Mouse (Mus musculus): ENCODE results near the gene Lca5. TPM values are rescaled to one million over a fixed set of nuclear protein-coding genes. Genes with fewer than 3 reads are reported as not detected.

Lca5 gene
- total and polyA plus RNA-seq, 3 experiments: 0.46 to 6.5 (median 4.0) TPM

- Histone ChIP-seq H3K4me1 (ENCODE audit: insufficient read depth, low read depth, low read length) (no peaks in the 10 kb centered on the region), H3K27me3 (ENCODE audit: insufficient read depth, low read length) (no peaks in the 10 kb centered on the region), H3K9me3 (replicated peaks) (no peaks in the 10 kb centered on the region), H3K36me3 (replicated peaks) (no peaks in the 10 kb centered on the region), H3K4me3 (ENCODE audit: low read depth, low read length) (no peak overlapping the region)
- DNase-seq (ENCODE audit: low spot score): no peak
- TF ChIP-seq GATA1 (IDR thresholded peaks at IDR 0.05; ENCODE audit: borderline replicate concordance, low read length): no peak
- TF ChIP-seq GATA2 (IDR thresholded peaks at IDR 0.05; ENCODE audit: borderline replicate concordance, low read depth, low read length): no peak
- TF ChIP-seq TAL1 (conservative IDR thresholded peaks at IDR 0.05; ENCODE audit: low read depth, low read length): no peak
- TF ChIP-seq CTCF (IDR thresholded peaks at IDR 0.05; ENCODE audit: low read depth, low read length): no peak
- TF ChIP-seq POLR2AphosphoS5 (IDR thresholded peaks at IDR 0.05; ENCODE audit: insufficient replicate concordance, low read depth, low read length): no peak
- ATAC-seq (ENCODE audit: extremely low read depth, insufficient number of reproducible peaks, low FRiP score, poor library complexity, severe bottlenecking): no peak
Observed at GRCm38 (mm10) chr9:83349905-83350304, 91.0 kb downstream of the Lca5 start.

DNA sequence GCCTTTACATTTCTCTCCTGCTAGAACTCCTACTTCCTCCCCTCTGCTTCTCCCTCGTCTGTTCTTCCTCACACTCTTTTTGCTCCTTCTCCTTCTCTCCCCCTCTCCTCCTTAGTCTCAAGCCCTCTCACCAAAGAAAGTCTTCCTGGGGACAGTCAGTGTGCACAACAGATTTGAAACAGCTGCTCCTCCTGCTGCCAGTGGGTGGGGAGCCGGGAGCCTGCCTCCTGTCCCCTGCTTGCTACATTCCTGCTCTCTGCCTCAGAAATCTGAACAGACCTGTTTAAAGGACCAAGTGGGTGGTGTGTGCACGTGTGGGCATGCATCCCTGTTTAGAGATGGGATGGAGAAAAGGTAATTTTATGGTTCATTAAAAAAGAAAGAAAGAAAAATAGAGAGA lies 91.4 kb downstream of the Lca5 start:
- Histone ChIP-seq H3K27me3 (ENCODE audit: insufficient read depth, low read length) (no peaks in the 10 kb centered on the region), H3K36me3 (replicated peaks) (no peaks in the 10 kb centered on the region)
- no peak for ATAC-seq (ENCODE audit: extremely low read depth, insufficient number of reproducible peaks, low FRiP score, poor library complexity, severe bottlenecking)

DNA sequence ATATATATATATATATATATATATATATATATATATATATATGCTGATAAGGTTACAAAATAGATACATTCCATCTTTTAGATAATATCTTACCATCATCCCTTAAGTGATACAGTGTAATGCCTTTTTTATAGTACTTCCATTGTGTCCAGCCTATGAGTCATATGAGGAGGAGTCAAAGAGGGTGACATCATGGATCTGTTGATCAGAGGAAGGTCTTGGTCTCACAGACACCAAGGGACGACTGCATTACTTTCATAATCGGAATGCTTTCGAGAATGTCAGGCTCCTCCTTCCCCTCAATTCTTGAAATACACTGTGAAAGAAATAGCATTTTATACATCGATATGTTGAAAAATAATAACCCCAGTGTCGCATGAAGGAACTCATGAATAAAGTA lies 93.4 kb downstream of the Lca5 start:
- Histone ChIP-seq H3K27me3 (ENCODE audit: insufficient read depth, low read length) (no peaks in the 10 kb centered on the region), H3K36me3 (replicated peaks) (no peaks in the 10 kb centered on the region), H3K9me3 (replicated peaks) (no peaks in the 10 kb centered on the region), H3K4me3 (ENCODE audit: low read depth, low read length) (no peak overlapping the region), H3K4me1 (ENCODE audit: insufficient read depth, low read depth, low read length) (no peaks in the 10 kb centered on the region)
- no peak for TF ChIP-seq TAL1 (conservative IDR thresholded peaks at IDR 0.05; ENCODE audit: low read depth, low read length)
- TF ChIP-seq POLR2AphosphoS5 (IDR thresholded peaks at IDR 0.05; ENCODE audit: insufficient replicate concordance, low read depth, low read length): no peak
- no peak for TF ChIP-seq GATA2 (IDR thresholded peaks at IDR 0.05; ENCODE audit: borderline replicate concordance, low read depth, low read length)
- no peak for TF ChIP-seq GATA1 (IDR thresholded peaks at IDR 0.05; ENCODE audit: borderline replicate concordance, low read length)
- no peak for TF ChIP-seq CTCF (IDR thresholded peaks at IDR 0.05; ENCODE audit: low read depth, low read length)
- DNase-seq (ENCODE audit: low spot score): no peak
- no peak for ATAC-seq (ENCODE audit: extremely low read depth, insufficient number of reproducible peaks, low FRiP score, poor library complexity, severe bottlenecking)

More for the DNA sequence above, 91.4 kb downstream of the Lca5 start:
- no peak for TF ChIP-seq GATA2 (IDR thresholded peaks at IDR 0.05; ENCODE audit: borderline replicate concordance, low read depth, low read length)
- no peaks in the 10 kb centered on the region for H3K4me1 ChIP-seq (ENCODE audit: insufficient read depth, low read depth, low read length)
- no peaks in the 10 kb centered on the region for H3K9me3 ChIP-seq (replicated peaks)
- H3K4me3 ChIP-seq (ENCODE audit: low read depth, low read length): no peak overlapping the region
- no peak for DNase-seq (ENCODE audit: low spot score)

DNA sequence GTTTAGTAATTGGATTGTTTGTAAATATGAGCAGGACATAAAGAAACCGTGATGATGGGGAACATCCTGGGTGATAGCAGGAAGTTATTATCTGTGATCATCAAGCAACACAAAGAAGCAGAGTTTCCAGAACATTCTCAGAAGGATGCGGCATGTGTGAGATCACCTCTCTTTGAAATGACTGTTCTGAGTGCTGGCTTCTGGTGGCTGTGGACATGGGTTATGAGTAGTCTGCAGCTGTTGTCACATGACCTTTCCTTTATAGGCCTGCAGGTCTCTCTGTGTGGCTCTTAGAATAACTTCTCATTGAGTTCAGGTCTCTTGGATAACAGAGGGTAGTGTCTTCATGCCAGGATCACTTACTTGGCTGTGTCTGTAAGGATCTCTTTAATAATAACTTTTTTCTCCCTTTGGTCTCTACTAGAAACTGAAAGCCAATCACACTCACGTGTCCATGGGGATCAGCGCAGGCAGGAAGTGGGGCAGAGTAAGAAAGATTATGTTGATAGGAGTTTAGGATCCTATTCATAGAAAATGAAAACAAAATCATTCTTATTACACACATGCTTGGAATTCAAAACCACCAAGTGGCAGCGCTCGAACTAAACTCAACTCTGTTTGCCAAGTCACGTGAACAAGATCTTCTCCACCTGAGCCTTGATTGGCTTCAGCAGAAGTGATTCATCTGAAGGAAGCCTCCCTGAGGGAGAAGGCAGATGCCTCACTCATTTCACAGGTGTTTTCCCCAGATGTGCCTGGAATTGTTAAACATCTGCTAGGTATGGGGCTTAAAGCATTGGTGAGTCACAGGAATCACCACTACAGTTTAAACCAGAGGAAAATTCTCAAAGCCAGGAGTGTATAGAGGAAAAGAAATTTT lies 98.2 kb downstream of the Lca5 start:
- no peaks in the 10 kb centered on the region for H3K36me3 ChIP-seq (replicated peaks)
- no peaks in the 10 kb centered on the region for H3K27me3 ChIP-seq (ENCODE audit: insufficient read depth, low read length)
- H3K9me3 ChIP-seq (replicated peaks): no peaks in the 10 kb centered on the region
- TF ChIP-seq GATA2 (IDR thresholded peaks at IDR 0.05; ENCODE audit: borderline replicate concordance, low read depth, low read length) (no peak), CTCF (IDR thresholded peaks at IDR 0.05; ENCODE audit: low read depth, low read length) (no peak), GATA1 (IDR thresholded peaks at IDR 0.05; ENCODE audit: borderline replicate concordance, low read length) (no peak), TAL1 (conservative IDR thresholded peaks at IDR 0.05; ENCODE audit: low read depth, low read length) (no peak), POLR2AphosphoS5 (IDR thresholded peaks at IDR 0.05; ENCODE audit: insufficient replicate concordance, low read depth, low read length) (no peak)
- DNase-seq (ENCODE audit: low spot score): no peak
- no peak for ATAC-seq (ENCODE audit: extremely low read depth, insufficient number of reproducible peaks, low FRiP score, poor library complexity, severe bottlenecking)
- H3K4me1 ChIP-seq (ENCODE audit: insufficient read depth, low read depth, low read length): no peaks in the 10 kb centered on the region
- H3K4me3 ChIP-seq (ENCODE audit: low read depth, low read length): no peak overlapping the region

Other genes with a start within 250 kb of the Lca5 start
- not detected in 2 replicates for gene Sh3bgrl2, start 107.2 kb upstream of the Lca5 start, total RNA-seq (2014; fragmentation: Nextera tagmentation)
- 0.06 and 0.11 TPM in 2 replicates for gene Sh3bgrl2, start 107.2 kb upstream of the Lca5 start, total RNA-seq (2017)
- gene Sh3bgrl2, start 107.2 kb upstream of the Lca5 start, polyA plus RNA-seq (2012): not detected in 2 replicates